ENCODE assay signal across 26 mouse cellular contexts in the genomic region with DNA sequence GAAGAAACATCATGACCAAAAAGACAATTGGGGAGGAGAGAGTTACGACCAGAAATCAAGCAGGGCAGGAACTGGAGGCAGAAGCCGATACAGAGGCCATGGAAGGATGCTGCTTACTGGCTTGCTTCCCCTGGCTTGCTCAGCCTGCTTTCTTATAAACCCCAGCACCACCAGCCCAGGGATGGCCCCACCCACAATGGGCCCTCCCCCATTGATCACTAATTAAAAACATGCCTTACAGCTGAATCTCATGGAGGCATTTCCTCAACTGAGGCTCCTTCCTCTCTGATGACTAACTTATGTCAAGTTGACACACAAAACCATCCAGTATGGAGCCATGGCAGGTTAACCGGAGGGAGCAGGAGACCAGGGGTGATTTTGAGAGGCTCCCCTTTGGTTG. TPM values are rescaled to one million over a fixed set of nuclear protein-coding genes. Genes with fewer than 3 reads are reported as not detected.
A peak's percentile ranks its signal among the peaks of the same experiment; 100 is the strongest.
DNase-seq lines count a peak whose midpoint lies in the region; ATAC-seq and TF ChIP-seq lines count a peak whose summit lies in the region.
"Had no signal": no experiment of that assay in that cellular context is flagged by ENCODE, and none has a peak within 500 bp of the region (broad histone marks: within the 10 kb centered on the region; RNA-seq: fewer than 3 reads in every experiment).

No protein-coding gene starts in this region.

- no peak for TF ChIP-seq CTCF in bone marrow, adult 2 months (IDR thresholded peaks at IDR 0.05; ENCODE audit: control insufficient read depth, insufficient read depth, low read length)

- ATAC-seq in embryonic facial prominence, embryonic 11.5 days (replicated peaks; ENCODE audit: insufficient number of reproducible peaks, low FRiP score, low TSS enrichment, low read depth), result no peak
- ATAC-seq in liver, embryonic 13.5 days (ENCODE audit: low read depth), result no peak
- ATAC-seq in liver, embryonic 16.5 days (ENCODE audit: low read depth), result no peak
- ATAC-seq: activated CD4-positive, CD25-positive, alpha-beta regulatory T cell, adult 4 months; CD4-positive, CD25-positive, alpha-beta regulatory T cell, adult 4 months; forebrain, embryonic 13.5 days; forebrain, embryonic 16.5 days; hindbrain, postnatal 0 days had no signal

- TF ChIP-seq POLR2A in bone marrow, adult 2 months (IDR thresholded peaks at IDR 0.05; ENCODE audit: borderline replicate concordance, control insufficient read depth, low read depth, low read length), result no peak

- H3K4me2 ChIP-seq in embryonic facial prominence, embryonic 11.5 days (ENCODE audit: low read depth, low read length), result no peak overlapping the region
- no peak overlapping the region for H3K4me2 ChIP-seq in liver, embryonic 13.5 days
- no peak overlapping the region for H3K4me2 ChIP-seq in liver, embryonic 16.5 days (ENCODE audit: low read depth, low read length)
- H3K4me2 ChIP-seq: forebrain, embryonic 13.5 days; heart, embryonic 11.5 days; heart, embryonic 15.5 days; hindbrain, embryonic 14.5 days had no signal

- peaks cover 5% of the 10 kb centered on the region; the same call in 1 of the 2 replicates for H3K4me1 ChIP-seq in bone marrow, adult 2 months (ENCODE audit: control insufficient read depth, insufficient read depth, low read length)
- no peaks in the 10 kb centered on the region; the same call in 1 of the 2 replicates for H3K4me1 ChIP-seq in embryonic facial prominence, embryonic 11.5 days (ENCODE audit: control insufficient read depth, insufficient read depth, low read length)
- H3K4me1 ChIP-seq in liver, embryonic 13.5 days (replicated peaks), result peaks cover 71% of the 10 kb centered on the region
- peaks cover 62% of the 10 kb centered on the region for H3K4me1 ChIP-seq in liver, embryonic 16.5 days (ENCODE audit: control insufficient read depth, low read depth, low read length)

- WGBS in bone marrow, adult 2 months, result 94% methylated on average over 3 of the region's 3 CpGs
- WGBS in embryonic facial prominence, embryonic 11.5 days, result 65% methylated on average over 3 of the region's 3 CpGs
- WGBS in liver, embryonic 13.5 days (ENCODE audit: insufficient replicate concordance), result 82% methylated on average over 3 of the region's 3 CpGs
- WGBS in liver, embryonic 16.5 days (ENCODE audit: insufficient replicate concordance), result 83% methylated on average over 3 of the region's 3 CpGs

- H3K27me3 ChIP-seq in embryonic facial prominence, embryonic 11.5 days (ENCODE audit: control insufficient read depth, insufficient read depth, low read length), result no peaks in the 10 kb centered on the region
- H3K27me3 ChIP-seq in liver, embryonic 13.5 days, result no peaks in the 10 kb centered on the region
- H3K27me3 ChIP-seq in liver, embryonic 16.5 days (ENCODE audit: control insufficient read depth, insufficient read depth, low read depth, low read length), result no peaks in the 10 kb centered on the region
- H3K27me3 ChIP-seq: forebrain, embryonic 13.5 days had no signal

- no peak overlapping the region for H3K9ac ChIP-seq in embryonic facial prominence, embryonic 11.5 days (replicated peaks; ENCODE audit: low read length)
- 0 out of 2 replicates have a peak overlapping the region, but pooled peaks have one; percentile 11 for H3K9ac ChIP-seq in liver, embryonic 13.5 days
- no peak overlapping the region for H3K9ac ChIP-seq in liver, embryonic 16.5 days (ENCODE audit: low read depth, low read length)
- H3K9ac ChIP-seq: forebrain, embryonic 13.5 days; heart, embryonic 15.5 days; hindbrain, embryonic 14.5 days had no signal

- peak; percentile 68 for DNase-seq in embryonic facial prominence, embryonic 11.5 days (ENCODE audit: low spot score)
- DNase-seq in liver, embryonic 13.5 days, result no peak
- no peak for DNase-seq in natural killer cell, adult 2 months (ENCODE audit: low spot score in 2 of 2)
- DNase-seq in spleen, postnatal 4 days (ENCODE audit: low spot score in 2 of 2), result no peak
- DNase-seq in heart, postnatal 36 days, result no peak
- no peak for DNase-seq in urinary bladder, postnatal 14 days (ENCODE audit: low spot score)
- DNase-seq: adrenal gland, adult 8-10 months; adrenal gland, postnatal 25 days; cerebellum, adult 18-20 months; cerebellum, adult 9-10 months; cerebellum, postnatal 14 days; gastrocnemius, postnatal 14 days; heart, adult 11 months; heart, postnatal 10 days; heart, postnatal 4 days had no signal

- no peaks in the 10 kb centered on the region for H3K36me3 ChIP-seq in embryonic facial prominence, embryonic 11.5 days (replicated peaks; ENCODE audit: control insufficient read depth, insufficient read depth, low read depth, low read length)
- no peaks in the 10 kb centered on the region for H3K36me3 ChIP-seq in liver, embryonic 13.5 days
- no peaks in the 10 kb centered on the region for H3K36me3 ChIP-seq in liver, embryonic 16.5 days (ENCODE audit: control insufficient read depth, insufficient read depth)
- H3K36me3 ChIP-seq: forebrain, embryonic 10.5 days; heart, embryonic 15.5 days had no signal

- H3K4me3 ChIP-seq in bone marrow, adult 2 months (replicated peaks; ENCODE audit: control insufficient read depth, low read depth, low read length), result no peak overlapping the region
- no peak overlapping the region for H3K4me3 ChIP-seq in embryonic facial prominence, embryonic 11.5 days (ENCODE audit: low read depth, low read length)
- H3K4me3 ChIP-seq in liver, embryonic 13.5 days (replicated peaks), result no peak overlapping the region
- no peak overlapping the region for H3K4me3 ChIP-seq in liver, embryonic 16.5 days (ENCODE audit: low read depth, low read length)
- H3K4me3 ChIP-seq: forebrain, embryonic 10.5 days; forebrain, embryonic 13.5 days; heart, embryonic 15.5 days had no signal

- 0 out of 2 replicates have a peak overlapping the region, but pooled peaks have one; percentile 41 for H3K27ac ChIP-seq in bone marrow, adult 2 months (ENCODE audit: control insufficient read depth, insufficient read depth, low read depth, low read length, poor library complexity)
- H3K27ac ChIP-seq in embryonic facial prominence, embryonic 11.5 days (replicated peaks; ENCODE audit: low read depth, low read length), result no peak overlapping the region
- H3K27ac ChIP-seq in liver, embryonic 13.5 days, result peak overlapping the region; percentile 88
- peak overlapping the region; percentile 97 for H3K27ac ChIP-seq in liver, embryonic 16.5 days (ENCODE audit: low read length)
- H3K27ac ChIP-seq: forebrain, embryonic 10.5 days; forebrain, embryonic 13.5 days; heart, embryonic 15.5 days; hindbrain, embryonic 14.5 days; hindbrain, postnatal 0 days had no signal

- intact Hi-C loops in heart, postnatal 36 days (cut with DNase I), result no loop called here

- no peaks in the 10 kb centered on the region for H3K9me3 ChIP-seq in embryonic facial prominence, embryonic 11.5 days (replicated peaks; ENCODE audit: control insufficient read depth, low read length)
- no peaks in the 10 kb centered on the region for H3K9me3 ChIP-seq in liver, embryonic 13.5 days (replicated peaks)
- H3K9me3 ChIP-seq in liver, embryonic 16.5 days (replicated peaks; ENCODE audit: control insufficient read depth, low read length), result no peaks in the 10 kb centered on the region
- H3K9me3 ChIP-seq: forebrain, embryonic 10.5 days; forebrain, embryonic 13.5 days; heart, embryonic 15.5 days had no signal

RNA-seq across cellular contexts. Expression of a gene that starts 29.4 kb away (rescaled TPM):
- 121 and 145 TPM in 2 replicates for polyA plus RNA-seq in bone marrow, adult 2 months (2011; ENCODE audit: insufficient read depth, insufficient read length, low replicate concordance, missing spikeins)
- 1,035 and 1,040 TPM in 2 replicates for polyA plus RNA-seq in embryonic facial prominence, embryonic 11.5 days (2014; fragmentation: Nextera tagmentation; extraction: Ambion mirVana)
- polyA plus RNA-seq in liver, embryonic 13.5 days (2015; fragmentation: Nextera tagmentation; extraction: Ambion mirVana), result 772 and 835 TPM in 2 replicates
- polyA plus RNA-seq in liver, embryonic 16.5 days (2015; fragmentation: Nextera tagmentation; extraction: Ambion mirVana), result 452 and 501 TPM in 2 replicates
- total RNA-seq in heart, postnatal 36 days (2021), result 100 to 1,000 TPM; 281 to 289 TPM

RNA-seq across cellular contexts. Expression of a gene that starts 31.4 kb away (rescaled TPM):
- 3.8 and 11.6 TPM in 2 replicates for polyA plus RNA-seq in bone marrow, adult 2 months (2011; ENCODE audit: insufficient read depth, insufficient read length, low replicate concordance, missing spikeins)
- 52.2 and 55.1 TPM in 2 replicates for polyA plus RNA-seq in embryonic facial prominence, embryonic 11.5 days (2014; fragmentation: Nextera tagmentation; extraction: Ambion mirVana)
- 3.8 and 4.1 TPM in 2 replicates for polyA plus RNA-seq in liver, embryonic 13.5 days (2015; fragmentation: Nextera tagmentation; extraction: Ambion mirVana)
- polyA plus RNA-seq in liver, embryonic 16.5 days (2015; fragmentation: Nextera tagmentation; extraction: Ambion mirVana), result 2.1 and 2.7 TPM in 2 replicates
- total RNA-seq in heart, postnatal 36 days (2021), result 10 to 100 TPM; 56.6 to 56.8 TPM

RNA-seq across cellular contexts. Expression of a gene that starts 38.3 kb away (rescaled TPM):
- 9.5 and 15.5 TPM in 2 replicates for polyA plus RNA-seq in bone marrow, adult 2 months (2011; ENCODE audit: insufficient read depth, insufficient read length, low replicate concordance, missing spikeins)
- 36.9 and 41.2 TPM in 2 replicates for polyA plus RNA-seq in embryonic facial prominence, embryonic 11.5 days (2014; fragmentation: Nextera tagmentation; extraction: Ambion mirVana)
- polyA plus RNA-seq in liver, embryonic 13.5 days (2015; fragmentation: Nextera tagmentation; extraction: Ambion mirVana), result 31.2 and 32.2 TPM in 2 replicates
- polyA plus RNA-seq in liver, embryonic 16.5 days (2015; fragmentation: Nextera tagmentation; extraction: Ambion mirVana), result 34.3 and 36.5 TPM in 2 replicates
- 10 to 100 TPM; 24.9 to 27.0 TPM for total RNA-seq in heart, postnatal 36 days (2021)

RNA-seq across cellular contexts. Expression of a gene that starts 47.5 kb away (rescaled TPM):
- 4.9 and 6.5 TPM in 2 replicates for polyA plus RNA-seq in bone marrow, adult 2 months (2011; ENCODE audit: insufficient read depth, insufficient read length, low replicate concordance, missing spikeins)
- polyA plus RNA-seq in embryonic facial prominence, embryonic 11.5 days (2014; fragmentation: Nextera tagmentation; extraction: Ambion mirVana), result 4.9 and 8.8 TPM in 2 replicates
- polyA plus RNA-seq in liver, embryonic 13.5 days (2015; fragmentation: Nextera tagmentation; extraction: Ambion mirVana), result 16.7 and 18.2 TPM in 2 replicates
- polyA plus RNA-seq in liver, embryonic 16.5 days (2015; fragmentation: Nextera tagmentation; extraction: Ambion mirVana), result 31.3 and 37.5 TPM in 2 replicates
- total RNA-seq in heart, postnatal 36 days (2021), result 1 to 10 TPM; 7.2 to 8.3 TPM

RNA-seq across cellular contexts. Expression of a gene that starts 47.7 kb away (rescaled TPM):
- polyA plus RNA-seq in bone marrow, adult 2 months (2011; ENCODE audit: insufficient read depth, insufficient read length, low replicate concordance, missing spikeins), result 4.4 and 16.3 TPM in 2 replicates
- polyA plus RNA-seq in embryonic facial prominence, embryonic 11.5 days (2014; fragmentation: Nextera tagmentation; extraction: Ambion mirVana), result 41.9 and 43.5 TPM in 2 replicates
- polyA plus RNA-seq in liver, embryonic 13.5 days (2015; fragmentation: Nextera tagmentation; extraction: Ambion mirVana), result 24.4 and 26.3 TPM in 2 replicates
- polyA plus RNA-seq in liver, embryonic 16.5 days (2015; fragmentation: Nextera tagmentation; extraction: Ambion mirVana), result 17.2 and 18.8 TPM in 2 replicates
- total RNA-seq in heart, postnatal 36 days (2021), result 10 to 100 TPM; 20.9 to 25.1 TPM
